Mouse (Mus musculus) erythroblast, embryonic 14.5 days (primary cell): ENCODE measurements around the gene AU018091.

Experiments used
- GATA1 ChIP-seq: IDR thresholded peaks from 2 replicates; pipeline ENCODE4 v1.6.1; 2012; ENCODE audit warnings: low read length, inconsistent platforms, mixed read lengths
- TAL1 ChIP-seq: IDR thresholded peaks from 3 replicates; pipeline ENCODE4 v1.6.1; 2012; ENCODE audit warnings: low read length, inconsistent platforms, mixed read lengths

DNA sequence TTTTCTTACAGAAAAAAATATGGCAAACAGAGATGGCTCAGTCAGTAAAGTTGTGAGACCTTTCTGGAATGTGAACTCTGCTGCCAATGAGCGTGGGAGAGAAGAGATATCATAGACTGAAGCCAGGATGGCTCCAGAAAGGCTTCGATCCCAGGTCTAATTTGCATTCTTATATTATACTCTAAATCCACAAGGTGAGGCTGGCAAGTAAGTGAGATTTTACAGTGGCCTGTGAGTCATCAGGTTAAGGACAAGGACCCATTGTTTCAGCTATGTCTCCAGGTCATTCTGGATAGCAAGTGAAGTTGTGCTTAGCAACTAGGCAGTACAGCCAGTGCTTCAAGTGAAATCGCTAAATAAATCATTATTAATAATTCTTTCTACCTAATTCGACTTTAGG, 33.4 kb downstream of the AU018091 start:
- TF ChIP-seq GATA1 (no peak), TAL1 (no peak)
